Mouse (Mus musculus) embryo, embryonic 10.5 days (tissue): Measurements from ENCODE around the gene Zmym5.
"Not testable (repeated sequence)": the region's sequence is repeated elsewhere in the genome, so short reads cannot be mapped to it uniquely, and the experiment has no call there.

Experiments
- DNase-seq: peaks from one replicate; pipeline ENCODE4 v3.0.0-alpha.2; 2015; ENCODE audit warnings: low spot score

Zmym5 gene

DNA sequence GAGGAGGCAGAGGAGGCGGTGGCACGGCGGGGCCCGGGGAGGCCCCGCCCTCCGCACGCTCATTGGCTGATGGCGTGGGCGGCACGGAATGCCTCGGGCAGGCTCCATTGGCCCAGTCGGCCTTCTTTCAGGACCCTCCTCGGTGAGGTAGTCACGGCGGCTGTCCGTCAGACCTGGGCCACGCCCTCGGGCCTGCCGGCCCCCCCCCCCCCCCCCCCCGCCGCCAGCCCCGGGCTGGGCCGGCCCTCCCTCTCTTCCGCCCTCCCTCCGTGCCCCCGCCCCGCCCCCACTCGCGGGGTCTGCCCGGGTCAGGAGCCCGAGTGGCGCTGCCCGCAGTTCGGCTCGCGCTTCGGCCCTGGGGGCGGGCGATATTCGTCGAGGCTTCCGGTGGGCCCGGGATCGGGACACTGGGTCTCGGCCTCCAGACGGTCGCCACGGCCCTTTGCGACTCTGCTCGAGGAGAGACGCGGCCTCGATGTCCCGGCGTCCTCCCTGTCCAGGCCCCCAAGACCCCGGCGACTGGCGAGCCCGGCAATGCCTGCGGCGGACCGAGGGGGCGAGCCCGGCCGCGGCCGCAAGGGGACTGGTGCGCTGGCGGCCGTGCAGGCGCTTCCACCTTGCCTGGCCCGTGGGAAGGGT is at the start of gene Zmym5:
Gene Zmym5, minus strand, starts transcription at position 16 of the 639 bp plus-strand sequence.
- DNase-seq: peak; percentile 80

DNA sequence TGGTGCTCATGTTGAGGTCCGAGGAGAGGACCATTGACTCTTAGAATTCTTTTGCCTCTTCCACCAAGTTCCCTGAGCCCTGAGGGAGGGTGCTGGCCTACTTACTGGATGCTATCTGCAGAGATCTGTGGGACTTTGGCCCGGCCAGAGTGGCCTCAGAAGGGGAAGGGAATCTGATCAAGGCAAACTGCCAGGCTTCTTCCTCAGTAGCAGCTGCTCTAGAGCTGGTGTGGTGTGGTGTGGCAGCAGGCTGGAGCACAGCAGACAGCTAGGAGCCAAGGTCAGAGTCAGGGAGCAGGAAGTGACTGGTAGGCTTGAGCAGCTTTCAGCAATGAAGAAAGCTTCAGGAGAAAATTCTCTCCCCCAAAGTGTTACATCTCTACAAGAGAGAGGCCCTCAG is 38.2 kb upstream of the Zmym5 start:
- no peak for DNase-seq

DNA sequence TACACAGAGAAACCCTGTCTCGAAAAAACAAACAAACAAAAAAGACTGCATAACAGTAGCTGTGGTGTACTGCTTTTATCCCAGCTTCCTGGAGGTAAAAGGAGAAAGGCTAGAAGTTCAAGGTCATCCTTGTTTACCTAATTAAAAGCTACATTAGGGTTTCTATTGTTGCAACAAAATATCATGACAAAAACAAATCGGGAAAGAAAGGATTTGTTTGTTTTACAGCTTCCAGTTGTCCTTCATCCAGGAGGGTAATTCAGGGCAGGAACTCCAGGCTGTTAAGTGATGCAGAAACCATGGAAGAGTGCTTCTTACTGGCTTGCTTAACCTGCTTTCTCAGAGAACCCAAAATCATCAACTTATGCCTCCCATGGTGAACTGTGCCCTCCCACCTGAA is 36.8 kb upstream of the Zmym5 start:
- no peak for DNase-seq

DNA sequence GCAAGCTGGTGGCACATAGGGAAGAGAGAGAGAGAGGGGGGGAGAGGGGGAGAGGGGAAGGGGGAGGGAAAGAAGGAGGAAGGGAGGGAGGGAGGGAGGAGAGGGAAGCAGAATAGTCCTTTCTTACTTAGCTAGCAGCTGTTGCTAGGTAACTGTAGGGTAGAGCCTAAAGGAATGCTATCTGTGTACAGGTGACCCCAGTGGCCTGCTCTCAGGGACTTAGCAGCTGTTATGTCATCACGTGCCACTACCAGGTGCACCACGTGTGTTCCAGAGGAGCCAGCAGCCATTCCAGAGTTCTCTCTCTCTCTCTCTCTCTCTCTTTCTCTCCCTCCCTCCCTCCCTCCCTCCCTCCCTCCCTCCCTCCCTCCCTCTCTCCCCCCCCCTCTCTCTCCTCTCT is 33.0 kb upstream of the Zmym5 start:
- DNase-seq: peak; percentile 17

DNA sequence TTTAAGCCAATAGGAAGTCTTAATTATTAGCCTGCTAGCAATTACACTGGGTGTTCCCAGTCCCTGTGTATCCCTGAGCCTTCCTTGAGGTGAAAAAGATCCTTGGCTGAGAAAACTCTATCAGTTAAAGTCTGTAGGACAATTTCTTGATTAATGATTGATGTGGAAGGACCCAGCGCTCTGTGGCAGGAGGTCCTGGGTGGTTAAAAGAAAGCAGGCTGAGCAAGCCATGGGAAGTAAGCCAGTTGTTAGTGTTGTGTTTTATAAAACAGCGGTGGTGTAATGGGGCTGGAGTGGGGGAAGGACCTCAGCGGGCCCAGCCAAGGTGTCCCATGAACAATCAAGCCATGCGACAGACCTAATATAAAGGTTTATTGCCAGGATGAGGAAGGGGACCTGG is 32.5 kb upstream of the Zmym5 start:
- DNase-seq: no peak

DNA sequence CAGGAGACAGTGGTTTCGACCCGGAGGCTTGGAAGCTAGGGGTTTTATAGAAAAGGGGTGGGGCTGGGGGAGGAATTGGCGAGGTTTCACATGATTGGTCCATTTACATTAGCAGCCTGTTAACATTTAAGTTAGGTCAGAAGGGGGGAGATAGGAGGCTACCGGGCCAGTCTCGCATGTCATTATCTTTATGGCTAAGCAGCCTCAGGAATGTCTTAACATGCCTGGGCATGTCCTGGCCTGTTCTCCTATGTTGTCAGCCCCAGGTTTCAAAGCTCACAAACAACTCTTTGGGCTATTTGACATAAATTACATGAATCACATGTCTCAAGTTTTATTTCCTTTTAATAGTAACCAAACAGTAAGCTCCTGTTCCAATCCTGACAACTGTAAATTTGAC is 23.1 kb upstream of the Zmym5 start:
- DNase-seq: not testable (repeated sequence)

DNA sequence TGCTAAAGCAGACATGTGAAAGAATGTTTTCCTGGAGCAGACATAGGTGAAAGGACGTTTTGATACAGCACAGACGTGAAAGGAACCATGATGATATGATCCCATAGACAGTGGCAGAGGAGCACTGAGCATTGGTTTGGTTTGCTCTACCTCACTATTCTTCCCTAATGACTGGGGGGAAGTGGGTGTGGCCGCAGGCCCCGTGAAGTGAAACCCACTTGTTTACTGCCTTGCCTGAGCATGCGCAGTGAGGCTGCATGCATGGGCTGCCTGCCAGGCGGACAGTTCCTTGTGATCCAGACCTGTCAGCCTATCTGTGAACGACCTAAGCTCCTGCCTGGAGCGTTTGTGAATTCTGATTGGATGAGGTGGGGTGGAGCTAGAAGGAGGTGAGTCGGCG is 21.7 kb upstream of the Zmym5 start:
- not testable (repeated sequence) for DNase-seq

DNA sequence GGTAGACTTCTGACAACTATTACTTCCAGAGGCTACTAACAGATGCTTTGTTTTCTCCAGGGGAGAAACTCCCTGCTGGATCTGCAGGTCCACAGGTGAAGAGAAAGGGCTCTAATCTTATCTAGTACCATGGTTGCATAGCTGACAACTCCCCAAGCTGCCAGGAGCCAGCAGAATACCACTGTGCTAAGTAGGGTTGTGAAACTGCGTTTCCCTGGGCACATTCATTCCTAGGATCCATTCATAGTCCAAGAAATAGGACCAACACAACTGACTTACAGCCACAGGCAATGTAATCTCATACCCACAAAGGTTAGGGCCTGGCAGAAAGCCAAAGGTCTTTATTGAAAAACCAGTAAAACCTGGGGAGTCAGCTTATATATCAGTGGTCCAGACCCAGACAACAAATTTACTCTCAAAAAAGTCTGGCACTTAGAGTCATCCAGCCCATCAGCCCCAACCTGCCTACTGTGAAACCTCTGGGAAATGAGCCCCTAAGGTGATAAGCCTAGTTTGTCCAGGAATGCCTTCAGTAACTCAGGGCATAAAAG is 21.1 kb upstream of the Zmym5 start:
- DNase-seq: no peak

DNA sequence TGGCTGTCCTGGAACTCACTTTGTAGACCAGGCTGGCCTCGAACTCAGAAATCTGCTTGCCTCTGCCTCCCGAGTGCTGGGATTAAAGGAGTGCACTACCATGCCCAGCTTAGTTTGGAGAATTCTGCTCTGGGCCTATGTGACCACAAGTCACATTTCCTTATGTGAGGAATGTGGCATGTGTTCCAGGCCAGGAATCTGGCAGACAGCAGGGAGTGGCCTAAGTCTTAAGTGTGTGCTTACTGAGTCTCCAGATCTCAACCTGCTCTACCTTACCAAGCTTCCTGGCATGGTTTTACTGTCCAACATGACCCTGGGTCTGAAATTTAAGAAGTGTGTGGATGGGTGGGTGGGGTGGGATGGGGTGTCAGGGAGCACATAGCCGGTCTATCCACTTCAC is 20.6 kb upstream of the Zmym5 start:
- no peak for DNase-seq

DNA sequence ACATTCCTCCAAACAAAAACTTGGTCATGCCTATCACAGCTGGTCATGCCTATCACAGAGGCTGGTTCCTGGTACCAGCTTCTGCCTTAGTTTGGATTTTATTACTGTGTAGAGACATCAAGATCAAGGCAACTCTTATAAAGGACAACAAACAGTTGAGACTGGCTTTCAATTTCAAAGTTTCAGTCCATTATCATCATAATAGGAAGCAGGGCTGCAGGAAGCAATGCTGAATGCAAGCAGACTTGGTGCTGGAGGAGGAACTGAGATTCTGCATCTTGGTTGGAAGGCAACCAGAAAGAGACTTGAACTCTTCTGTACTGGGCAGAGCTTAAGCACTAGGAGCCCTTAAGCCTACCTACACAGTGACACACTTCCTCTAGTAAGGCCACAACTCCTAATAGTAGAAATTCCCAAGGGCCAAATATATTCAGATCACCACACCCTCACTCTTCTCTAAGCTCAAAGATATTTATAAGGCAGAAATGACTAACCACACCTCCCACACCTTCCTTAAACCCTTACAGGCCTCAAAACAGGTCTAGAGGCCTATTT is 19.1 kb upstream of the Zmym5 start:
- no peak for DNase-seq

DNA sequence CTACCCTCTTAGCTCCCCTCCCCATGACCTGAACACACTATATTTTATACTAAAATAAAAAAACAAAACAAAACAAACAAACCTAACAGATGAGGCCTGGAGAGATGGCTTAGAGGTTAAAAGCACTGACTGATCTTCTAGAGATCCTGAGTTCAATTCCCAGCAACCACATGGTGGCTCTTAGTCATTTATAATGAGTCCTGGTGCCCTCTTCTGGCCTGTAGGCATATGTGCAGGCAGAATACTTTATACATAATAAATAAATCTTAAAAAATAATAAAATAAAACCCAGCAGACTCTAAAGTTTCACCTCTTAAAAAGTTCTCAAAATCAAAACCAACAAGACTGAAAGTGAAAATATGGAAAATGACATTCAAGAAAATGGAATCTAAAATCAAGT is 13.0 kb upstream of the Zmym5 start:
- no peak for DNase-seq

DNA sequence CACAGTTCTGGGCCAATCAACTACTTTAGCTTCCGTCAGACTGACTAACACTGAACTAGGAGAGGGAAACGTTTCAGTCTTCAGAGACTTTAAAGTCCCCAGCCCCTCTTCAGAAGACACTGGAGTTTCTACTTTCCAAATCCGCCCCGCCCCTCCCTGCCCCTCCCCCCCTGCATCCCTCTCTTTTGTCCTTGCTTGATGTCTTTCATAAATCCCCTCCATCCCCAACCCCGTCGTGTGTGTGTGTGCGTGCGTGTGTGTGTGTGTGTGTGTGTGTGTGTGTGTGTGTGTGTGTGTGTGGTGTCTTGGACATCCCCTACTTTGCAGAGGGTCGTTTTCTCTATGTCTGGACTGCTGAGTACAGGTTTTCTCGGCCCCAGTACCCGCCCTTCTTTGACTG is 6.1 kb upstream of the Zmym5 start:
- DNase-seq: peak; percentile 30

DNA sequence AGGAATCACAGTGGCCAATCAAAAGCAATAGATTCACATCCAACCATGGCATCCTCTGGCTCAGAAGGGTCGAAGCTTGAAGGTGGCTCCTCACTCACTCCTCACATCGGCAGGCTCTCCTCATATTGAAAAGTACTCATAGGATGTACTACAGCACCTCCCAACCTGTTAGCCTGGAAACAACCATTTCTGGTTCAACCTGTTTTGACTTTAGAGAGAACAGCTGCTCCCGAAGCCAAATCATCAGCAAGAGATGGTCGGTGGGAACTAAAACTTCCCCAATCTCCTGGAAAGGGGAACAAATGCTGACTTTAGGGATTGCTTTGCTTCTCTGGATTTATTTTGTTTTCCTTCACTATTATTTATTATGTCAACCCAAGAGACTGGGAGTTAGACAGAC is 5.6 kb upstream of the Zmym5 start:
- DNase-seq: no peak

DNA sequence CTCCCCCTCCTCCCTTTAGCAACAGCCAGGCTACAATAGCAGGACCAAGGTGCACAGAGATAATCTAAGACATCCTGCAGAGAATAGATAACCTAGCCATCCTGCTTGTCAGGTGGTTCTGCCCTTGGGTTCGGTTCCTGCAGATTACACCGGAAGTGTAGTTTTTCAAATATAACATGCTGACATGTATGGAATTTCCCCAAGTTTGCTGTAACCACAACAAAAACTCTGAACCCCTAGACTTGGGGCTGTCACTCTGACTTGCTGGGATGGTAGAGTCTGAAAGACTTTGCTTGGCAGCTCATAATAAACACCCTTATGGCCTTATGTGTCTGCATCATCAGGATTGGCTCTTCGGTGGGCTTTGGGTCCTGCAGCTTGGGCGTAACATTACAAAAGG is 5.0 kb upstream of the Zmym5 start:
- DNase-seq: no peak

DNA sequence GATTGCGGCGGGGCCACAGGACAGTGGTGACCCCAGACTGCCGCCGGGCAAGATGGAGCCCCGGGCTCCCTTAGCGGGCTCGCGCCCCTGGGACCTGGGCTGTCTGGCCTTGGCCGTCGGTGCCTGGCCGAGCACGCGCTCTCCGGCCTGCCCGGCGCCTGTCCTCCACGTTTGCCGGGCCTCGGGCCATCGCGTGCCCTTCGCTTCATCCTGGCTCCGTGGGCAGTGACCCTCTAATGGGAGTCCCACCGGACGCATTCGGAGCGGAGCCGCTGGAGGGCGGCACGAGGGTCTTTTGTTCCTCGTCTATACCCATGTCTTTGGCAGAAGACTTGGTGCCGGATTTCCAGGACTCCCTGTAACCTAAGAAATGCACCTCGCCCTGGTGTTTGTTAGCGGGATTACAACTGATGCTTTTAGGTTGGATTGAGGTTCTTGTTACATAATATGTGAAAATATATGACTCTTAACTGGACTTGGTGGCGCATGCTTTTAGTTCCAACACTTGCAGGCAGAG is 1.1 kb upstream of the Zmym5 start:
- DNase-seq: peak; percentile 93

DNA sequence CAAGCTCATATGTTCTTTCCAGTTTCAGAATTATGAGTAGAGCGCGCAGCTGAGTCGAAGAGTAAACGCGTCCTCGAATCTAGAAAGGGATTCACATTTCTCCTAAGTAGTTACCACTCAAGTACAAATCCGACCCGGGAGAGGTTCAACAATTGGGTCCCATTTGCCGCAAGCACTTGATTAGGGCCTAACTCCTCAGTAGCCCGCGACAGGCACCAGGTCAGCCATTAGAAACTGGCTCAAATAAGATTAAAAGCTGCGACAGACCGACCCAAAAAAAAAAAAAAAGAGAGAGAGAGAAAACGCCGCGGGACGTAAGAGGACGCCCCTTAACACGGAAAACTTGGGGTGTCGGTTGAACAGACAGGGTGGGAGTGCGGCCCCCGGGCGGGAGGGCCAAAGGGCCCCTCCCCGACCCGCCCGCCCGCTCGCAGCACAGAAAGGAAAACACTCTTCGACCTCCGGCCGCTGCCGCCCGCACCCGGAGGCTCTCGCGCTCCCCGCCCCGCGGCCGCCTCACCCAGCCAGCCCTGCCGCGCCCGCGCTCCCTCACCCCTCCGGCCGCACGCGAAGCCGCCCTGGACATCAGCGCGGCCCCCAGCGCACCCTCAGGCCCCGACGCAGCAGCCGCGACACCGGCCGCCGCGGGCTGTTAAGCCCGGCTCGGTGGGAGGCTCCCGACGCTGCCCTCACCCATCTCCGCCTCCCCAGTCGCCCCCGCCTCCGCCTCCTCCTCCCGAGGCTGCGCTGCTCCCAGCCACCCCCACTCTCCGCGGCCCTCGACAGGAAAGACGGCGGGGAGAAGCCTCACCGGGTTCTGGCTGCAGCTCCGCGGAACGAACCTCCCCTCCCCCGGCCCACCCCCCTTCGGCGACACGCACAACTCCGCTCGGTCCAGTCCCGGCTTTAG is 480 bp downstream of the Zmym5 start:
- peak; percentile 56 for DNase-seq

DNA sequence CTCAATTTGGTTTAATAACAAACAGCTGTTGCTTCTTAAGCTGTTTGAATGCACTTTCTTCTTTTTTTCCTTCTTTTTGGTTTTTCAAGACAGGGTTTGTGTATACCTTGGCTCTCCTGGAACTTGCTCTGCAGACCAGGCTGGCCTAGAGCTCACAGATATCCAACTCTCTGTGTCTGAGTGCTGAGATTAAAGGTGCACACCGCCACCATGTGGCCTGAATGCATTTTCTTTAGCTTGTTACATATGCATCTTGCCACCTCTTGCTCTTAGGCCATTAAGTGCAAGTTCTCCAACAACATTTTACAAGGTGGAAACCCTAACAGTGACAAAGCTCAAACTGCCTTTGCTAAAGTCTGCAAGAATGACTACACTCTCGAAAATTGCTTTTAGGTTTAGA is 18.3 kb downstream of the Zmym5 start:
- DNase-seq: peak; percentile 80

DNA sequence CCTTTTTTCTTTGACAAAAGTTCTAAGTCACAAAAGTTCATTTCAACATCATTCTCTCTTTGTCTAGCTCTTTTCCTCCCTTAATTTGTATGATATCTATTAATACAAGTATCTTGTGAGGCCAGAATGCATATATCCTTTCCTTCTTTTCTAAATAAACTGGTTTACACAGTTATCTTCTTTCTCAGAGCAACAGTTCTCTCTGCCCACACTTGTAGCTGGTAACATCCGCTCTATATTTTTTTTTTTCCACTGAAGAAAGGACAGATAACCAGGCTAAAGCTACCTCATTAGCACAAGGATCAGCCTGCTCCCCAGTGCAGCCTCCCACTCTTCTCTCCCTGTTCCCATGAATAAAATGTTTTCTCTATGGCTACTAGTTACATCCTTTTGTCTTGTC is 26.9 kb downstream of the Zmym5 start:
- no peak for DNase-seq

DNA sequence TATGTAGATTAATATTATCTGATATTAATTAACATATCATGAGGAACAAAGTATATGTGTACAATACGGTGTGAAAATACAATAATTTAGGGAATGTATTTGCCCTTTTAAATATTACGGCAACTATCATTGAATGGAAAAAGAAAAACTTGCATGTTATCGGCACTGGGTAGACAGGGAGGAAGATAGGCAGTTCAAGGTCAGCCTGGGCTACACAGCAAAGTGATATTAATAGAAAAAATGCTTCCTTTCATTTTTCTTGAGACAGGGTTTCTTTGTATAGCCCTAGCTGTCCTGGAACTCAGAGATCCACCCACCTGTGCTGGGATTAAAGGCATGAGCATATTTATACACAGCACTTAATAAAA is 32.6 kb downstream of the Zmym5 start:
- no peak for DNase-seq

DNA sequence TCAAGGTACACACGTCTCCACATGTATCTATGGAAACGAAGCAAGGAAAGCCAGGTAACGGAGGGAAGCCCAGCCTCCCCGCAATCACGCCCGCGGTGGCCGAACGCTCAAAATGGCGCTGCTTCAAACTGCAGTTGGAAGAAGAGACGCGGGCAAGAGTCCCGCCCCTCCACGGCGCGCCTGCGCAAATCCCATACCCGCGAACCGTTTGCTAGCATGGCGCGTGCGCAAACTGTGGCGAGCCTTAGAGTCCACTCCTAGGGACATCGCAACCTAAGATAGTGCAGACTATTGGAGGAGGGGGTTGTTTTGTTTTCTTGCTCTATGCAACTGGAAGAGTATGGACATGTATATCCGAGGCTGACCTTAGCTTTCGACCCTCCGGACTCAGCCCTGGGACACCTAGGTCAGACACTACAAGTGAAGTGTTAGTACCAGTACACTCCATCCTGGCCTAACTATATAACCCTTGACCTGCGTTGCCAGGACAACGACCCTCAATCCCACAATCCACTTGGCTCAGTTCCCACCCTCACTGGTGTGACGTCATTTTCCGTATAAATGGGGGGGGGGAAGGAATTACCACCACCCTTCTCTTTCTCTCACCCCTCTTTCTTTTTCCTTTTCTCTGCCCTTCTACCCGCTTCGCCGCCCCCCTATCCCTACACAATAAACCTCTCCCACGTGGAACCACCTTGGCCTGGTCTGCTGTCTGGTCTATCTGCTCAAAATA is 33.1 kb downstream of the Zmym5 start, which contains the start of gene Pspc1:
Gene Pspc1, minus strand, starts transcription at position 117 of the 733 bp plus-strand sequence.
- DNase-seq: peak; percentile 99

DNA sequence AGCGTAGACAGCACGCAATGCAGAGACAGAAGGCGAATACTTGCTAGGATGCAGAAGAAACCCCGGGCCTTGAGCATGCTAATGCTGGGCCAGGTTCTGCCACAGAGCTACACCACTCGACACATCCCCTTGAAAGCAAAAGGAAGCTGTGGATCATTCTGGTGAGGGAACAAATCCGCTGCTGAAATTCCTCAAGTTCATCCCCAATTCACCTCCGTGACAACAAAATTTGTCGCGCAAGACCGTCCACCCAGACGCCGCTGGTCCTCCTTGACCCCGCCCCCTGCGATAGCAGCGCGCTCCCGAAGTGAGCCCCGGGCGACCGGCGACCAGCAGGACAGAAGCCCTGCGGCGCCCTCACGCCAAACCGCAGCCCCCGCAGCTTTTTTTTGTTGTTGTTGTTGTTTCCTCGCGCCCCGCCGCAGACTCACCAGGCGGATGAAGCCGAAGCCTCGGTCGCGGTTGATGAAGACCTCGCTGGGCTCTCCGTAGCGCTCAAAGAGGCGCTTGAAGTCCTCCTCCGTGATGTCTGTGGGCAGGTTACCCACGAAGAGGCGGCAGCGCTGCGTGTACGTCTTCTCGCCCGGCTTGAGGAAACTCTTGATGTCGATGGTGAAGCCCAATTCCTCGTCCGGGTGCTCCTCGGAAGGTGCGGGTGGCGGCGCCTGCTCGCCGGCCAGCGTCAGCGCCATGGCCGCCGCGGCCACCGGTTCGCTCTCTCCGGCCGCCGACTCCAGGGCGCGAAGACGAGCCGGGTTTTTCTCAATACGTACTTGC is 34.0 kb downstream of the Zmym5 start:
- peak; percentile 77 for DNase-seq
